Mouse (Mus musculus) neural tube, embryonic 15.5 days (tissue): ENCODE measurements around the gene Zfp980. TPM values are rescaled to one million over a fixed set of nuclear protein-coding genes. Genes with fewer than 3 reads are reported as not detected.
"Not testable (repeated sequence)": the region's sequence is repeated elsewhere in the genome, so short reads cannot be mapped to it uniquely, and the experiment has no call there.

ENCODE experiments used
- ATAC-seq: fragments of 200-750 bp; cut with Nextera tagmentation; 2 replicates; pipeline ENCODE4 v1.8.0; 2017; ENCODE audit warnings: mild to moderate bottlenecking, moderate TSS enrichment, moderate library complexity; ENCODE audit not compliant: low FRiP score
- H3K27ac ChIP-seq: fragments of 300-500 bp; sonication (generic); replicated peaks from 2 replicates; pipeline ENCODE4 v1.5.1; 2015; ENCODE audit warnings: mild to moderate bottlenecking, inconsistent platforms
- H3K27me3 ChIP-seq: fragments of 300-500 bp; sonication (generic); replicated peaks from 2 replicates; pipeline ENCODE4 v1.6.1; 2015; ENCODE audit warnings: inconsistent platforms
- H3K36me3 ChIP-seq: fragments of 300-500 bp; sonication (generic); 2 replicates; pipeline ENCODE4 v1.6.1; 2015; ENCODE audit warnings: inconsistent platforms
- H3K4me1 ChIP-seq: fragments of 300-500 bp; sonication (generic); 2 replicates; pipeline ENCODE4 v1.6.1; 2015; ENCODE audit warnings: inconsistent platforms
- H3K4me2 ChIP-seq: fragments of 300-500 bp; sonication (generic); 2 replicates; pipeline ENCODE4 v1.6.1; 2015; ENCODE audit warnings: inconsistent platforms, mild to moderate bottlenecking, moderate library complexity
- H3K4me3 ChIP-seq: fragments of 300-500 bp; sonication (generic); replicated peaks from 2 replicates; pipeline ENCODE4 v1.5.1; 2015; ENCODE audit warnings: mild to moderate bottlenecking, inconsistent platforms
- H3K9ac ChIP-seq: fragments of 300-500 bp; sonication (generic); replicated peaks from 2 replicates; pipeline ENCODE4 v1.6.1; 2015; ENCODE audit warnings: mild to moderate bottlenecking, inconsistent platforms
- H3K9me3 ChIP-seq: fragments of 300-500 bp; sonication (generic); replicated peaks from 2 replicates; pipeline ENCODE4 v1.6.1; 2016; ENCODE audit warnings: inconsistent platforms
- WGBS: fragments of 180-500 bp; shearing (Covaris S2); methylation state at CpG from one replicate; pipeline ENCODE4 v1.1.7; 2015; ENCODE audit warnings: mixed read lengths; 5-methylcytosine and 5-hydroxymethylcytosine counted together
- polyA plus RNA-seq: library from polyadenylated mRNA; unstranded; fragments of >200 nt; fragmentation: Nextera tagmentation; extraction: Ambion mirVana; gene quantifications from 2 replicates; pipeline ENCODE4 v1.2.1, GENCODE M21; 2015

The Zfp980 gene
- 0.05 TPM in 1 of 2 replicates, not detected in the other for polyA plus RNA-seq

- H3K27ac ChIP-seq, H3K4me2 ChIP-seq, H3K27me3 ChIP-seq, H3K9ac ChIP-seq, ATAC-seq, H3K4me1 ChIP-seq, H3K9me3 ChIP-seq, H3K4me3 ChIP-seq, H3K36me3 ChIP-seq: not testable (repeated sequence)
- WGBS: 88% methylated on average over 3 of the region's 3 CpGs
Measured at GRCm38 (mm10) chr4:145670385-145670784, at the start of gene Zfp980. TSS of gene Zfp980 (plus strand) at chr4:145670685.

- not testable (repeated sequence) for H3K27ac ChIP-seq, H3K9ac ChIP-seq, H3K9me3 ChIP-seq, H3K4me1 ChIP-seq, H3K36me3 ChIP-seq, H3K27me3 ChIP-seq, ATAC-seq
- Histone ChIP-seq H3K4me3 (peak overlapping the region; percentile 20; the same call in 1 of the 2 replicates), H3K4me2 (peak overlapping the region; percentile 17; the same call in 1 of the 2 replicates)
- 26% methylated on average over 75 of the region's 83 CpGs for WGBS
Measured at GRCm38 (mm10) chr4:145640416-145641185, 29.9 kb upstream of the Zfp980 start.

GRCm38 (mm10) chr4:145674286-145674780, 3.8 kb downstream of the Zfp980 start:
- H3K9ac ChIP-seq: not testable (repeated sequence)

GRCm38 (mm10) chr4:145680217-145680616, 9.7 kb downstream of the Zfp980 start:
- H3K27ac ChIP-seq, H3K4me1 ChIP-seq, H3K4me2 ChIP-seq, H3K36me3 ChIP-seq, ATAC-seq, H3K27me3 ChIP-seq, H3K4me3 ChIP-seq, H3K9ac ChIP-seq: not testable (repeated sequence)
- WGBS: 87% methylated on average over 3 of the region's 3 CpGs
- H3K9me3 ChIP-seq: peaks cover 12% of the 10 kb centered on the region

More at GRCm38 (mm10) chr4:145674286-145674780, 3.8 kb downstream of the Zfp980 start:
- not testable (repeated sequence) for H3K36me3 ChIP-seq, H3K27me3 ChIP-seq, H3K9me3 ChIP-seq, H3K27ac ChIP-seq, H3K4me2 ChIP-seq, H3K4me1 ChIP-seq, H3K4me3 ChIP-seq, ATAC-seq
- WGBS: 75% methylated on average over 2 of the region's 2 CpGs

- not testable (repeated sequence) for H3K4me2 ChIP-seq, H3K27ac ChIP-seq, H3K9ac ChIP-seq, H3K27me3 ChIP-seq, H3K4me3 ChIP-seq, H3K36me3 ChIP-seq, H3K4me1 ChIP-seq, ATAC-seq
- peaks cover 12% of the 10 kb centered on the region for H3K9me3 ChIP-seq
- WGBS: 30% methylated on average over 1 of the region's 1 CpGs
Measured at GRCm38 (mm10) chr4:145680672-145681387, 10.3 kb downstream of the Zfp980 start.

GRCm38 (mm10) chr4:145682021-145682420, 11.5 kb downstream of the Zfp980 start:
- H3K27me3 ChIP-seq, H3K4me1 ChIP-seq, H3K36me3 ChIP-seq, H3K9ac ChIP-seq, H3K4me2 ChIP-seq, H3K27ac ChIP-seq, H3K4me3 ChIP-seq, ATAC-seq: not testable (repeated sequence)
- WGBS: 87% methylated on average over 10 of the region's 11 CpGs
- peaks cover 12% of the 10 kb centered on the region for H3K9me3 ChIP-seq

GRCm38 (mm10) chr4:145683024-145683766, 12.7 kb downstream of the Zfp980 start:
- 80% methylated on average over 3 of the region's 3 CpGs for WGBS
- peaks cover 12% of the 10 kb centered on the region for H3K9me3 ChIP-seq
- ATAC-seq: not testable (repeated sequence)

GRCm38 (mm10) chr4:145686061-145686460, 15.6 kb downstream of the Zfp980 start:
- ATAC-seq, H3K4me2 ChIP-seq, H3K4me1 ChIP-seq, H3K36me3 ChIP-seq, H3K9ac ChIP-seq, H3K27ac ChIP-seq, H3K9me3 ChIP-seq, H3K4me3 ChIP-seq, H3K27me3 ChIP-seq: not testable (repeated sequence)
- WGBS: 66% methylated on average over 2 of the region's 2 CpGs

More at GRCm38 (mm10) chr4:145683024-145683766, 12.7 kb downstream of the Zfp980 start:
- H3K27ac ChIP-seq, H3K27me3 ChIP-seq, H3K36me3 ChIP-seq, H3K9ac ChIP-seq, H3K4me1 ChIP-seq, H3K4me3 ChIP-seq, H3K4me2 ChIP-seq: not testable (repeated sequence)

GRCm38 (mm10) chr4:145744935-145745644, 74.6 kb downstream of the Zfp980 start:
- peak overlapping the region; percentile 53 for H3K4me2 ChIP-seq
- not testable (repeated sequence) for H3K36me3 ChIP-seq, H3K27ac ChIP-seq, H3K9me3 ChIP-seq, H3K4me1 ChIP-seq, H3K27me3 ChIP-seq, H3K9ac ChIP-seq
- WGBS: 2% methylated on average over 51 of the region's 83 CpGs
- peak; percentile 85 for ATAC-seq
- H3K4me3 ChIP-seq: peak overlapping the region; percentile 36

GRCm38 (mm10) chr4:145745645-145745991, 75.1 kb downstream of the Zfp980 start:
- not testable (repeated sequence) for H3K36me3 ChIP-seq, H3K4me2 ChIP-seq

More at GRCm38 (mm10) chr4:145745645-145745991, 75.1 kb downstream of the Zfp980 start:
- H3K4me3 ChIP-seq, H3K9ac ChIP-seq, H3K27ac ChIP-seq, H3K27me3 ChIP-seq, H3K4me1 ChIP-seq, H3K9me3 ChIP-seq: not testable (repeated sequence)
- WGBS: no CpG with 5 or more reads among the region's 30 CpGs
- peak; percentile 59 for ATAC-seq
